Mouse (Mus musculus) embryonic facial prominence, embryonic 13.5 days (tissue): ENCODE data around the gene Map1b. TPM values are rescaled to one million over a fixed set of nuclear protein-coding genes. Genes with fewer than 3 reads are reported as not detected.

ENCODE experiments used
- ATAC-seq: fragments of 200-750 bp; cut with Nextera tagmentation; 2 replicates; pipeline ENCODE4 v1.8.0; 2017; ENCODE audit warnings: low read depth; ENCODE audit not compliant: insufficient number of reproducible peaks, insufficient read depth, low FRiP score, low TSS enrichment
- H3K27ac ChIP-seq: fragments of 300-500 bp; sonication (generic); 2 replicates; pipeline ENCODE4 v1.5.1; 2015; ENCODE audit warnings: moderate library complexity, mild to moderate bottlenecking, inconsistent platforms
- H3K27me3 ChIP-seq: fragments of 300-500 bp; sonication (generic); 2 replicates; pipeline ENCODE4 v1.6.1; 2015; ENCODE audit warnings: mild to moderate bottlenecking, inconsistent platforms
- H3K36me3 ChIP-seq: fragments of 300-500 bp; sonication (generic); 2 replicates; pipeline ENCODE4 v1.6.1; 2015; ENCODE audit warnings: mild to moderate bottlenecking, inconsistent platforms
- H3K4me1 ChIP-seq: fragments of 300-500 bp; sonication (generic); 2 replicates; pipeline ENCODE4 v1.6.1; 2015; ENCODE audit warnings: inconsistent platforms
- H3K4me2 ChIP-seq: fragments of 300-500 bp; sonication (generic); 2 replicates; pipeline ENCODE4 v1.6.1; 2015; ENCODE audit warnings: moderate library complexity, mild to moderate bottlenecking, inconsistent platforms
- H3K4me3 ChIP-seq: fragments of 300-500 bp; sonication (generic); 2 replicates; pipeline ENCODE4 v1.5.1; 2015; ENCODE audit warnings: mild to moderate bottlenecking, inconsistent platforms
- H3K9ac ChIP-seq: fragments of 300-500 bp; sonication (generic); 2 replicates; pipeline ENCODE4 v1.6.1; 2015; ENCODE audit warnings: mild to moderate bottlenecking, inconsistent platforms
- H3K9me3 ChIP-seq: fragments of 300-500 bp; sonication (generic); 2 replicates; pipeline ENCODE4 v1.6.1; 2016; ENCODE audit warnings: inconsistent platforms
- WGBS: fragments of 180-500 bp; shearing (Covaris S2); methylation state at CpG from one replicate; pipeline ENCODE4 v1.1.7; 2015; ENCODE audit warnings: mixed read lengths; 5-methylcytosine and 5-hydroxymethylcytosine counted together
- polyA plus RNA-seq: library from polyadenylated mRNA; unstranded; fragments of >200 nt; fragmentation: Nextera tagmentation; extraction: Ambion mirVana; gene quantifications from 2 replicates; pipeline ENCODE4 v1.2.1, GENCODE M21; 2015

The Map1b gene
- polyA plus RNA-seq, 1 experiment from 2014 or later = 176 TPM

- no peak overlapping the region for H3K27ac ChIP-seq
- no peak for ATAC-seq
Measured at GRCm38 (mm10) chr13:99525491-99525890, 9.2 kb upstream of the Map1b start.

GRCm38 (mm10) chr13:99517836-99518235 is 1.5 kb upstream of the Map1b start:
- Histone ChIP-seq H3K4me1 (peaks cover 11% of the 10 kb centered on the region), H3K27me3 (no peaks in the 10 kb centered on the region), H3K4me3 (no peak overlapping the region), H3K9me3 (no peaks in the 10 kb centered on the region), H3K4me2 (no peak overlapping the region), H3K36me3 (no peaks in the 10 kb centered on the region), H3K27ac (no peak overlapping the region), H3K9ac (no peak overlapping the region)
- WGBS = 94% methylated on average over 5 of the region's 5 CpGs
- ATAC-seq = no peak

More at GRCm38 (mm10) chr13:99525491-99525890, 9.2 kb upstream of the Map1b start:
- Histone ChIP-seq H3K36me3 (no peaks in the 10 kb centered on the region), H3K9ac (no peak overlapping the region), H3K4me1 (no peaks in the 10 kb centered on the region), H3K27me3 (no peaks in the 10 kb centered on the region), H3K4me2 (no peak overlapping the region), H3K9me3 (no peaks in the 10 kb centered on the region), H3K4me3 (no peak overlapping the region)
- WGBS = 79% methylated on average over 8 of the region's 8 CpGs

- under 1% methylated on average over 43 of the region's 44 CpGs for WGBS
- Histone ChIP-seq H3K4me2 (peak overlapping the region; percentile 88), H3K4me3 (peak overlapping the region; percentile 74), H3K27ac (peak overlapping the region; percentile 78), H3K27me3 (no peaks in the 10 kb centered on the region), H3K36me3 (no peaks in the 10 kb centered on the region), H3K9me3 (no peaks in the 10 kb centered on the region), H3K4me1 (peaks cover 17% of the 10 kb centered on the region), H3K9ac (peak overlapping the region; percentile 79)
- ATAC-seq = 0 out of 2 replicates have a peak, but pooled peaks have one; percentile 23
Measured at GRCm38 (mm10) chr13:99515736-99516447, 448 bp downstream of the Map1b start.

- Histone ChIP-seq H3K9me3 (no peaks in the 10 kb centered on the region), H3K27me3 (no peaks in the 10 kb centered on the region)
Measured at GRCm38 (mm10) chr13:99514917-99515591, 1.3 kb downstream of the Map1b start.

GRCm38 (mm10) chr13:99513990-99514389 is 2.4 kb downstream of the Map1b start:
- H3K27me3 ChIP-seq = no peaks in the 10 kb centered on the region
- no peaks in the 10 kb centered on the region for H3K36me3 ChIP-seq
- WGBS = 22% methylated on average over 10 of the region's 10 CpGs
- ATAC-seq = no peak
- H3K4me1 ChIP-seq = peaks cover 19% of the 10 kb centered on the region
- H3K9me3 ChIP-seq = no peaks in the 10 kb centered on the region
- peak overlapping the region; percentile 61 for H3K9ac ChIP-seq
- peak overlapping the region; percentile 88 for H3K4me2 ChIP-seq
- peak overlapping the region; percentile 74 for H3K4me3 ChIP-seq
- H3K27ac ChIP-seq = peak overlapping the region; percentile 62

More at GRCm38 (mm10) chr13:99514917-99515591, 1.3 kb downstream of the Map1b start:
- Histone ChIP-seq H3K36me3 (no peaks in the 10 kb centered on the region), H3K4me2 (peak overlapping the region; percentile 88), H3K9ac (peak overlapping the region; percentile 79), H3K27ac (peak overlapping the region; percentile 78), H3K4me3 (peak overlapping the region; percentile 74), H3K4me1 (peaks cover 17% of the 10 kb centered on the region)
- peak; percentile 69 for ATAC-seq
- WGBS = under 1% methylated on average over 41 of the region's 48 CpGs

- 0 out of 2 replicates have a peak overlapping the region, but pooled peaks have one; percentile 41 for H3K9ac ChIP-seq
- peak overlapping the region; percentile 8; the same call in 1 of the 2 replicates for H3K4me3 ChIP-seq
- H3K27me3 ChIP-seq = no peaks in the 10 kb centered on the region
- H3K4me1 ChIP-seq = peaks cover 27% of the 10 kb centered on the region
- H3K27ac ChIP-seq = no peak overlapping the region
- no peaks in the 10 kb centered on the region for H3K9me3 ChIP-seq
- H3K36me3 ChIP-seq = no peaks in the 10 kb centered on the region
- ATAC-seq = no peak
- 12% methylated on average over 7 of the region's 7 CpGs for WGBS
- peak overlapping the region; percentile 88 for H3K4me2 ChIP-seq
Measured at GRCm38 (mm10) chr13:99513138-99513537, 3.2 kb downstream of the Map1b start.

- Histone ChIP-seq H3K4me3 (no peak overlapping the region), H3K9ac (no peak overlapping the region), H3K36me3 (no peaks in the 10 kb centered on the region), H3K9me3 (no peaks in the 10 kb centered on the region), H3K4me2 (no peak overlapping the region), H3K27ac (no peak overlapping the region), H3K4me1 (peaks cover 49% of the 10 kb centered on the region), H3K27me3 (no peaks in the 10 kb centered on the region)
- no peak for ATAC-seq
- WGBS = 76% methylated on average over 4 of the region's 4 CpGs
Measured at GRCm38 (mm10) chr13:99509896-99510295, 6.4 kb downstream of the Map1b start.

GRCm38 (mm10) chr13:99506580-99506962 is 9.8 kb downstream of the Map1b start:
- 20% methylated on average over 2 of the region's 2 CpGs for WGBS
- H3K27ac ChIP-seq = peak overlapping the region; percentile 66
- no peaks in the 10 kb centered on the region for H3K36me3 ChIP-seq
- no peaks in the 10 kb centered on the region for H3K27me3 ChIP-seq
- no peak overlapping the region for H3K4me3 ChIP-seq
- no peak overlapping the region for H3K9ac ChIP-seq
- no peak for ATAC-seq
- no peaks in the 10 kb centered on the region for H3K9me3 ChIP-seq
- H3K4me1 ChIP-seq = peaks cover 63% of the 10 kb centered on the region
- no peak overlapping the region; the same call in 1 of the 2 replicates for H3K4me2 ChIP-seq

- peak overlapping the region; percentile 12; the same call in 1 of the 2 replicates for H3K4me2 ChIP-seq
- H3K9ac ChIP-seq = no peak overlapping the region
- H3K27ac ChIP-seq = peak overlapping the region; percentile 66
- H3K36me3 ChIP-seq = no peaks in the 10 kb centered on the region
- H3K9me3 ChIP-seq = no peaks in the 10 kb centered on the region
- 54% methylated on average over 11 of the region's 11 CpGs for WGBS
- no peaks in the 10 kb centered on the region for H3K27me3 ChIP-seq
- peaks cover 64% of the 10 kb centered on the region for H3K4me1 ChIP-seq
- no peak overlapping the region for H3K4me3 ChIP-seq
- ATAC-seq = no peak
Measured at GRCm38 (mm10) chr13:99505826-99506579, 10.3 kb downstream of the Map1b start.

- Histone ChIP-seq H3K36me3 (no peaks in the 10 kb centered on the region), H3K4me2 (no peak overlapping the region), H3K9ac (no peak overlapping the region), H3K4me1 (peaks cover 67% of the 10 kb centered on the region), H3K4me3 (no peak overlapping the region), H3K27ac (no peak overlapping the region), H3K9me3 (no peaks in the 10 kb centered on the region), H3K27me3 (no peaks in the 10 kb centered on the region)
- no peak for ATAC-seq
- WGBS = 75% methylated on average over 14 of the region's 14 CpGs
Measured at GRCm38 (mm10) chr13:99503370-99503979, 12.9 kb downstream of the Map1b start.

GRCm38 (mm10) chr13:99502911-99503310 is 13.4 kb downstream of the Map1b start:
- Histone ChIP-seq H3K4me3 (no peak overlapping the region), H3K27me3 (no peaks in the 10 kb centered on the region), H3K4me2 (no peak overlapping the region), H3K9ac (no peak overlapping the region), H3K36me3 (no peaks in the 10 kb centered on the region), H3K9me3 (no peaks in the 10 kb centered on the region), H3K27ac (no peak overlapping the region), H3K4me1 (peaks cover 65% of the 10 kb centered on the region)
- WGBS = 76% methylated on average over 7 of the region's 7 CpGs
- no peak for ATAC-seq
